Mouse (Mus musculus): ENCODE results near the gene Zfp955a. TPM values are rescaled to one million over a fixed set of nuclear protein-coding genes. Genes with fewer than 3 reads are reported as not detected.

Zfp955a gene
- polyA plus RNA-seq, 1 experiment from 2014 or later = 11.4 TPM

Other genes starting within 250 kb of the Zfp955a start
- 8.4 and 8.9 TPM in 2 replicates for gene Zfp763, start 221.7 kb downstream of the Zfp955a start, polyA plus RNA-seq (2015; fragmentation: Nextera tagmentation; extraction: Ambion mirVana)
- gene 4921501E09Rik, start 187.1 kb downstream of the Zfp955a start, polyA plus RNA-seq (2015; fragmentation: Nextera tagmentation; extraction: Ambion mirVana) = not detected in 2 replicates
- 5.1 and 5.2 TPM in 2 replicates for gene Zfp563, start 165.8 kb downstream of the Zfp955a start, polyA plus RNA-seq (2015; fragmentation: Nextera tagmentation; extraction: Ambion mirVana)
- not detected in 2 replicates for gene Morc2b, start 115.5 kb downstream of the Zfp955a start, polyA plus RNA-seq (2015; fragmentation: Nextera tagmentation; extraction: Ambion mirVana)
- not detected in 2 replicates for gene Olfr55, start 86.7 kb downstream of the Zfp955a start, polyA plus RNA-seq (2015; fragmentation: Nextera tagmentation; extraction: Ambion mirVana)
- gene Olfr239, start 63.8 kb downstream of the Zfp955a start, polyA plus RNA-seq (2015; fragmentation: Nextera tagmentation; extraction: Ambion mirVana) = not detected in 2 replicates
- not detected in 2 replicates for gene Olfr1564, start 33.5 kb downstream of the Zfp955a start, polyA plus RNA-seq (2015; fragmentation: Nextera tagmentation; extraction: Ambion mirVana)
- gene Olfr63, start 9.5 kb upstream of the Zfp955a start, polyA plus RNA-seq (2015; fragmentation: Nextera tagmentation; extraction: Ambion mirVana) = not detected in 2 replicates
- 7.4 and 8.9 TPM in 2 replicates for gene Zfp955b, start 34.4 kb upstream of the Zfp955a start, polyA plus RNA-seq (2015; fragmentation: Nextera tagmentation; extraction: Ambion mirVana)
- 5.6 and 6.0 TPM in 2 replicates for gene Zfp81, start 103.7 kb upstream of the Zfp955a start, polyA plus RNA-seq (2015; fragmentation: Nextera tagmentation; extraction: Ambion mirVana)
- gene Zfp101, start 139.5 kb upstream of the Zfp955a start, polyA plus RNA-seq (2015; fragmentation: Nextera tagmentation; extraction: Ambion mirVana) = 8.3 and 9.5 TPM in 2 replicates
- not detected in 2 replicates for gene Actl9, start 177.8 kb upstream of the Zfp955a start, polyA plus RNA-seq (2015; fragmentation: Nextera tagmentation; extraction: Ambion mirVana)

Data from intestine, embryonic 16.5 days (tissue).